Mouse (Mus musculus): Measurements from ENCODE around the gene Maff.

The Maff gene

DNA sequence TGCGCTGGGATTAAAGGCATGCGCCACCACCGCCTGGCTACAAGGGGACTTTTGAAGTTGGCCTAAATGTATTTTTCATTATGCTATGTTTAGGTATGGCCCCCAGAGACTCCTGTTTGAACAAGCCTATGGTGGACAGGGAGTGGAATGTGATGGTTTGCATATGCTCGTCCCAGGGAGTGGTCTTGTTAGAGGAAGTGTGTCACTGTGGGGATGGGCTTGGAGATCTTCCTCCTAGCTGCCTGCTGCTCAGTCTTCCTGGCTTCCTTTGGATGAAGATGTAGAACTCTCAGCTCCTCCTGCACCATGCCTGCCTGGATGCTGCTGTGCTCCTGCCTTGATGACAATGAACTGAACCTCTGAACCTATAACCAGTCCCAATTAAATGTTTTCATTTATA lies 15.9 kb upstream of the Maff start:
- no peak for DNase-seq

DNA sequence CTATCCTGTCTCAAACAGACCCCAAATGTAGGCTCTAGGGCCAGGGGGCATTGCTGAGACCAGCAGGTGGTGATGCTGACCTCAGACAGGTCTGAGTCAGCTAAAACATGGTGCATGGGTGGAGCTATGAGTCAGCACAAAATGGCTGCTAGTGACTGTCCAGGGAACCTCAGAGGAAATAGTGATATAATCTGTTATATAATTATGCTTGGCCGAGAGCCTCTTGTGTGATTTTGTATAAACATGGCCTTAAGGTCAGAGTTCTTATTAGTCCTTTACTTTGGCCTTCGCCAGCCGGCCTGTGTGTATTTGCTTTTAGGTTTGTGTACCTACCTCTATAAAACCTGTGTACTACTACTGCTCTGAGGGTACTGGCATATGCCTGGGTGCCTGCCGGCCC lies 13.0 kb upstream of the Maff start:
- no peak for DNase-seq

DNA sequence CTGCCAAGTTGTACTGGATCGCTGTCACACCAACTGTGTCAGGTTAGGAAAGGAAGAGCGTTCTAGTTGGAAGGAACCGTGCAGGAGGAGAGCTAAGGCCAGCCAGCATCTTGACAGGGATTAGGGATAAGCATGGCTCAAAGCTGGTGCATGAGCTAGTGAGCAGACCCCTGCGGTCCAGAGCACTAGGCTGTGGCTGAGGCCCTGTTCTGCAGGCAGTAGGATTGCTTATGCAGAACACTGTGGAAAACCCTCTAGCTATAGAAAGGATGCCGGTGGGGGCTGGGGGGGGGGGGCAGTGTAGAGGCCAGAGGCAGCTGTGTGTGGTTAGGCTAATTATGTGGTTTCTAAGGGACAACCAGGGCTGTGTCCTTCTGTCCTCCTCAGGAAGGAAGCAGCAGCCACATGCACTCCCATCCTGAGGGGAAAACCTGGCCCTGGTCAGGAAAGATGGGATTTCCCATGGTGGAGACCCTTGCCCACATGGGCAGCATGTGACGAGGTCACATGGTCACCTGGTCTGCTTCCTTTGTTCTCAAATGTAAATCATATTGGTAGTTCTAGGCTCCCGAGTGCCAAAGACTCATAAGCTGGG lies 11.3 kb upstream of the Maff start:
- DNase-seq, result no peak

DNA sequence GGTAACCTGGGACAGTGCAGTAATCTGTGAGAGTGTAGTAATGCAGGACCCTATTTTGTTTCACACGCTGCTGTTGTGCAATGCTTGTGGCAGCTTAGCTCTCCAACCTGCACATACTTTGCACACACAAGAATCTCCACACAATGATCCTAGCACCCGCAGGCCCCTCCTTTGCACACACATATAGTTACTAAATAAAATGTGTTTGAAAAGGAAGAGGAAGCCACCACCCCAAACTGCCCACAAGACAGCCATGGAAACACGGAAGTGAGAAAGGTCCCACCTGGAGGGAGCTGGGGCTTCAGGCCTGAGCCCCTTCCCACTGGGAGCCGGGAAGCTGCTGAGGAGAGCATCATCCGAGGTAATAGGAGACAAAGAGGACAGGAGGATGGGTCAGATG lies 7.4 kb upstream of the Maff start:
- DNase-seq, result no peak

DNA sequence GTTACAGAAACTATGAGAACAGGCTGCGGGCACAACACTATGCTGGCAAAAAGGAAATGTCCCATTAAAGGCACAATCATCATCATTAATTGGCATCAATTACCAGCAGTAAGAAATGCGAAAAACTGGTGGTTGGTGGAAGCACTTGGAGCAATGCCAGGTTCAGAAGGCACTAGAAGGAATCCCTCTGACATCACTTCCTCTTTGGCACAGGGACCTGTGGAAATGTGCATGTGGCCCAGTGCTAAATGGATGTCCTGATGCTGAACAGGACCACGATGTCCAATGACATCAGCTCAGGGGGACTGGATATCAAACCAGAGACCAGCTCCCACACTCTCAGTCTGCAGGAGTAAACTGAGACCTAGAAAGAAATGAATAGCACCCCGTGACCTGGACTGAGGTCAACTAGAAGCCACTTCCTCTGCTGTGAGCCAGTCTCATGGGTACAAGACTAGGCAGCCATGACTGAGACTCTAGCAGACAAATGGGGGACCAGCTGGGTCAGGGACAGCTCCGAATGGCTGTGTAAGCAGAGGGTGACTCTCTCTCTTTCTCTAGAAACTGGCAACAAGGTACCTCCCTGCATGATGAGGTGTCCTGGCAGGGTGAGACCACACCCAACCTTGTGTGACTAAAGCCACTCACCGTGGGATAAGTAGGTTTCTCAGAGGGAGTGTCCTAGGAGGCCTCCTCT lies 3.6 kb upstream of the Maff start:
- no peak for DNase-seq

DNA sequence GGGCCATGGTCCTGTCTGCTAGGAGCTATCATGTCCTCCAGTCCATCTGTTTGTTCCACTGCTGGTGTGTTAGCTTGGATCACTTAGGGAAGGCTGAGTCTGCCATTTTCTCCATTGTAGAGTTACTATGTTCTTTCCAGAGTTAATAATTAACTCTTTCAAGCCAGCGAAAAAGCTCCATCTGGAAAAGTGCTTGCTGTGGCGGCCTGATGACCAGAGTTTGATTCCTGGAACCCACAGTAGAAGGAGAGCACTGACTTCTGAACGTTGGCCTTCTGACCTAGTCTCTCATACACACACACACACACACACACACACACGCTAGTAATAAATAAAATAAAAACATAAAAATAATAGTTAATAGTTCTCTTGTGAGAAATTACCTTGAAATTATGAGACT lies 1.8 kb upstream of the Maff start:
- no peak for DNase-seq

DNA sequence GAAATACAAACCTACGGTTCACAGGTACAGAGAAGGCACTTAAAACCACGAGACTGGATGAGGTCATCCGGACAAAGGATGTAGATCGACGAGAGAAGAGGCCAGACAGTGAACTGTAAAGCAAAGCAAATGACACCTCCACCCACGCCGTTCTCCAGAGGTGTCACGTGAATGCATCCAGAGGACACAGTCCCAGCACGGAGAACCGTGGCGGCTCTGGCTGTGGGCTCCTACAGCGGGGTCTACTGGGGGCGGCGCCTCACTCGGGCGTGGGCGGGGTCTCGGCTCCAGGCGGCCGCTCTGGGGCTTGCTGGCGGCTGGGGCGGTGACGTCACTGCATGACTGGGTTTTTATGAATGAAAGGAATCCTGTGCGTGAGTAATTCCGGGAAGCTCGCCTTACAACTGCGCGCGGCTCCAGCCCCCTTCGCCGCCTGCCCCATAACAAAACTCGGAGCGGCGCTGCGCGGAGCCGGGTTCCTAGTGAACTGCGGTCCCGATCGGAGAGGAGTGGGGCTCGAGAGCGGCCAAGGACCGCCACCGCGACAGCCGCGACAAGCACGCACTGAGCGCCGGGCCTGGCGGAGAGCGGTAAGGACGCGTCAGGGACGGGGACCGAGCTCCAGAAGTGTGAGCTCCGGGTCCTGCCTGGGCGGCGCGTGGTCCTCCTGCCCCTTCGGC lies 884 bp downstream of the Maff start:
- peak; percentile 95 for DNase-seq

DNA sequence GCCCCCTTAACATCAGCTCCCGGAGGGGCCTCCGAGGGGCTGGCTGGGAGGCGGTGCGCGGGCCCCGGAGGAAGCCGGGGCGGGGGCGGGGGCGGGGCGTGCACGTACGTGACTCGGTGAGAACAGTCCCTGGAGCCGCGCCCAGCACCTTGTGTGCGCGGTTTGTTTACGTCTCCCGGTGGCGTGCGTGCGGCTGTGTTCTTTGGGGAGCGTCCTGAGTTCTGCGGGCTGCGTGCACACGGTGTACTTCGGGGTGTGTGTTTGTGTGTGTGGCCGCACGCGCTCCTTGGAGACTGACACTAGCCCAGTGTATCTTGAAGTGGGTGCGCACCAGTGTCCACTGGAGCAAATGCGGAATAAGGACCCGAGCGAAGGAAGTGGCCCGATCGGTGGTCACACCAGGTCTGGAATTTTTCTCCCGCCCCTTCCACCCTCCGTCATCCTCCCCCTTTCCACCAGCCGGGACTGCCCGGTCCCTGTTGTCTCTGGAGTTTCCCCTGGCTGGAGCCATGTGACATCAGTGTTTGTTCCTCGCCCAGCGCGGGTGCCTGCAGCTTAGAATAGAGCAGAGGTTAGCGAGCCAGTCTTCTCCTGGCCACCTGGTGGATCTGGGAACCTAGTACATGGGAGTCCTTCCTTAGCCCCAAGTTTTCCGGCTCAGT lies 1.6 kb downstream of the Maff start:
- DNase-seq, result peak; percentile 61

DNA sequence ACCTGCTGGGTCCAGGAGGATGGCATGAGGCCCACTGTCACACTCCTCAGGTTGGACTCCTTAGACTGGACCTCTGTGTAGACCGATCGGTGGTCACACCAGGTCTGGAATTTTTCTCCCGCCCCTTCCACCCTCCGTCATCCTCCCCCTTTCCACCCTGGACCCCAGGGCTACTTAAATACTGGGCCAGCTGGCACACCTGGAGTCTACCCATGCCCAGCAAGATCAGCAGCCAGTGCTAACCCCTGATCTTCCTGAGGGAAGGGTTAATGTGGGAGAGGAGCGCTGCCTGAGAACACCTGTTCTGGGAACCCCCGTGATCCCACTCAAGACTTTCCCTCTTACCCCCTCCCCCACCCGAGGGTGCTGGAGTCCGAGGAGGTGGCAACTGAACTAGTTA lies 2.2 kb downstream of the Maff start:
- no peak for DNase-seq

DNA sequence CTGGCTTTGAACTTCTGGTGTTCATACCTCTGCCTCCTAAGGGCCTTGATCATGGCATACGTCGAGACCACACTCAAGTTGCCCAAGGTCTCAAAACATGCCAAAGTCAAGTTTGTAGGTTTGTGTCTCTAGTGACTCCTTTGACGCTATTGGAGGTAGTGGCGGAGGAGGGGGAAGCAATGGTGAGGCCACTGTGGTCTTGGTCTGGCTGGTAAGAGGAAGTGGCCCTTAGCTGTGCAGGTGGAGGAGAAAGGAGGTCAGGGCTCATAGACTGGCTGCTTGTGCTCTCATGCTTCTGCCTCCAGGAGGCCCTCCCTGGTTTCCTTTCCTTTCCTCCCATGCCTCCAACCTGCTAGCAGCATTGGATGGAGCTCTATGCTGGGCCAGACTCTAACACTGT lies 4.4 kb downstream of the Maff start:
- DNase-seq, result no peak

DNA sequence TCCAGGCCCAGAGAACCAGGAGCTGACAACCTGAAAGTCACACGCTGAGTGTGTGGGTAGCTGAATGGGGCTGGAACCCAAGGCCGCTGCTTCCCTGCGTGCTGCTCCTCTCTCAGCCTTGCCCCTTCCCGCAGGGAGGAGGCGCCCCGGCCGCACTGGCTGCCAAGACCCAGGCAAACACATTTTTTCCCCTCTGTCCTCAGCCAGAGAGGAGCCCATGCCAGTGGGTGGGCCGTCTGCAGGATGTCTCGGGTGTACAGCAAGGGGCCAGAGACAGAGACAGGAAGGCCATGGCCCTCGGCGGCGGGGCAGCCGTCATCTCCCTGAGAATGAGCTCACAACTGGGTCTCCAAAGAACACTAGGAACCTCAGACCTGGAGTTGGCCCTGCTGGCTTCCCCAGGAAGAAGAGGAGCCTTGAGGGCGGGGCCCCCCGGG lies 4.9 kb downstream of the Maff start:
- DNase-seq, result no peak

DNA sequence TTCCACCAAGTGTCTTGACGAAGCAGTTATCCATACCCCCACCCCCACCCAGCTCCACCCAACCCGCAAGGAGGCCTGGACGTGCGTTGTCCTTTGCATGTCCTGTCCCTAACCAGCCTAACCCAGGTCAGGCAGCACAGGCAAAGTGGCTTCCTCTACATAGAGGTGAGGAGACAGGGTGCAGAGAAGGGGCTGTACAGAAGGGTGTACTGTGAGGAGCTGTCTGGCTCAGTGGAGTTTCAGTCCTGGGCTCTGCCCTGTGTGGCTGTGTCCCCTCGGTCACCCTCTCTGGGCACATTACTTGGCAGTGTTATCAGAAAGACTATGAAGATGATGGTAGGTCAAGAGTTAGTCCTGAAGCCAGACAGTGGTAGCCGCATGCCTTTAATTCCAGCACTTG lies 6.1 kb downstream of the Maff start:
- DNase-seq, result no peak

DNA sequence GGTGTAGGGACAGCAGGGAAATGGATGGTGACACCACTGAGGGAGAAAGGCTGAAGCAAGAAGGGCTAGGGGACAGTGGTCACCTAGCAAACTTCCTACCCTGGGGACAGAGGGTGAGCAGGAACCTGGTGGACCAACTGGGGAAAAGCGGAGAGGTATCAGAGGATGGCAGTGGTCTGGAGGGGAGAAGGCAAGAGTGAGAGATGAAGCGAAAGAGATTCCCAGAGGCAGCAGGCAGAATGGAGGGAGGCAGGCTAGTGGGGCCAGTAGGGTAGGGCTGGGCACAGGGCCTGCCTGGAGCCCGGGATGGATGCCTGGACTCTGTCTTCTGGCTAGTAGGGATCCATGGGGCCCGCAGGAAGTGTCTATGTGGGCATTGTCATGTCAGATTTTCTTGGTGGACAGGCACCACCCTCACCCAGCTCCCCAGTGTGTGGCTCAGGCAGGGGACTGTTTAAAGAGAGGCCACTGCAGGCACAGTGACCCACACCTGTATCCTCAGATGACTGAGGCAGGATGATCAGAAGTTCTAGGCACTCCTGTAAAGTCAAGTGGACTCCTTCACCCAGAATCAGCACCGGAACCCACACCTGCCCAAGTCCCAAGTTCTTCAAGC lies 7.4 kb downstream of the Maff start:
- no peak for DNase-seq

DNA sequence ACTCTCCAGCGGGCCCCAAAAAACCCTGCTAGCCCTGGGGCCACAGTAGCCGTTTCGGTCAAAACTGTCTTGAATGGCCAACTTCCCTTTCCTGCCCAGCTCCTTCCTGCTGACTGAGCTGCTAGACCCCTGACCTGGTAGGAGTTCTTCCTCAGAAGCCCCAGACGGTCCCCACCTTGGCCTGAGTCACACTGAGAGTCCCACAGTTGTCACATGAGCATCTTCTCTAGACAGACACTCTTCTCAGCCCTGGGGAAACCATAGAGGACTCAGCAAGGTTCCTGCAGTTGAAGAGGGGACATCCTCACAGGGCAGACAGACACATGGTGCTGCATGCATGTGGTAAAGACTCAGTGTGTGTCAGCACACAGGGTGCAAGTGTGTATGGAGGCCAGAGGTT lies 8.2 kb downstream of the Maff start:
- no peak for DNase-seq

DNA sequence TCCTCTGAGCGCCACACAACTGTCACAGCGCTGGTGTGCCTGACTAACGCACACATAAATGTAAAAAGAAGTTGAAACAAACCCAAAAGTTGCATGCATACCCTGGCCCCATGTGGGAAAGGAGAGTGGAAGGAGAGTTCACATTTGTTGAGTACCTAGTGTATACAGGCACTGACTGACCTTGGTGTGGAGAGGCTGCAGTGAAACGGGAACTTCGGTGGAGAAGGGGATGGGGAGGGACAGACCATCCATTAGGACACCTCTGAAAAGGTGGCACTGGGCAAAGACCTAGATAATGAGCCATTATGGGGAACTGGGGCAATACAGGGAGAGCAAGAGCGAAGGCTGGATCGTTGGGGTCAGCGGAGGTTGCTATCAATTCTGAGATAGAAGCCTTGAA lies 10.1 kb downstream of the Maff start:
- DNase-seq, result no peak

DNA sequence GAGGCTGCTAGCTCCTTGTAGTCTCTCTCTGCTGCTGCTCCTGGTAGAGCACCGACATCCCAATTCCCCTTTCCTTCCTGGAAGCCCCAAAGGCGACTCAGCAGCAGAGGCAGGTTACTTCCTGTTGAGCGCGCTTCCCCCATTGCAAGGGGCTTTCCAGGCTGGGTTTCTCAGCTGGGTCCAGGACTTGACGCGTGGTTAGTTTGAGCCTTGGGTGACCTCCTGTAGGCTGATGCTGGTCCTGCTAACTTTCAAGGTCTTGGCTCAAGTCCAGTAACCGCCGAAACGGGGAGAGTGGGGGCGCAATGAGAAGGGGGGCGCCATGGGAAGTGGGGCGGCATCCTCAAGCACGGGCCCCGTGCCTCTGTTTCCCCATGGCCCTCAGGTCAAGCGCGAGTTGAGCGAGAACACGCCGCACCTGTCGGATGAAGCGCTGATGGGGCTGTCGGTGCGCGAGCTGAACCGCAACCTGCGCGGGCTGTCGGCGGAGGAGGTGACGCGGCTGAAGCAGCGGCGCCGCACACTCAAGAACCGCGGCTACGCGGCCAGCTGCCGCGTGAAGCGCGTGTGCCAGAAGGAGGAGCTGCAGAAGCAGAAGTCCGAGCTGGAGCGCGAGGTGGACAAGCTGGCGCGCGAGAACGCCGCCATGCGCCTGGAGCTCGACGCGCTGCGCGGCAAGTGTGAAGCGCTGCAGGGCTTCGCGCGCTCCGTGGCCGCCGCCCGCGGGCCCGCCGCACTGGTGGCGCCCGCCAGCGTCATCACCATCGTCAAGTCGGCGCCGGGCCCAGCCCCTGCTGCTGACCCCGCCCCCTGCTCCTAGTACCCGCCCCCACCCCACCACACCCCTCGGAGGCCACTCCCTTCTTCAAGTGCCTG lies 10.9 kb downstream of the Maff start:
- DNase-seq, result peak; percentile 72

DNA sequence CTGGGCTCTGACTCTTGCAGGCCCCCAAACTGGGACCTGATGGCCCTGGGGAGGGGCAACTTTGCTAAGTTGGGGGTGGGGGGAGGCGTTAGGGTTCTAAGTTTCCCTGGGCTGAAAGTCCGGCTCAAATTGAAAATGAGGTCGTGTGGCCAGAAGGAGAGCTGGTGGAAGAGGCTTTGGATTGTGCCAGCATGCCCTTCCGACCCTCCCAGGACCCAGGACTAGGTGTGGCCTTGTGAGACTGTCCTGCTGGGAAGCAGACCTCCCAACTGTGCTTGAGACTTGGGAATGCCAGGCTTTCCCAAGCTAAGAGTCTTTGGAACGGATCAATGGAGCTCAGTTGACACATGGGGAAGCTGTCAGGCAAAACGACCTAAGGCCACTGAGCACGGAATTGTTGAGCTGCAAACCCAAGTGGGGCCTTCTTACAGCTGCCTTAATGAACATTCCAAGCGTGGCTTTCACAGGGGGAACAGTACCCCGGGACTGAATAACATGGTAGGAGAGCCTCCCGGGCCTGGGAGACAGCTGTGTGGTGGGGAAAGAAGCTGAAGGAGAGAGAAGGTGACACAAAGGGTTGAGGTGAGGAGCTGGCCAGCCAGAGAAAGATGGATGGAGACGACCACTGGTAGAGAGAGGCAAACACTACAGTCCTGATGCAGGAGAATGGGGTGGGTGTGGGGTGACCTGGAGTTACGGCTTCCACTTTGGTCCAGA lies 11.7 kb downstream of the Maff start:
- DNase-seq, result no peak

DNA sequence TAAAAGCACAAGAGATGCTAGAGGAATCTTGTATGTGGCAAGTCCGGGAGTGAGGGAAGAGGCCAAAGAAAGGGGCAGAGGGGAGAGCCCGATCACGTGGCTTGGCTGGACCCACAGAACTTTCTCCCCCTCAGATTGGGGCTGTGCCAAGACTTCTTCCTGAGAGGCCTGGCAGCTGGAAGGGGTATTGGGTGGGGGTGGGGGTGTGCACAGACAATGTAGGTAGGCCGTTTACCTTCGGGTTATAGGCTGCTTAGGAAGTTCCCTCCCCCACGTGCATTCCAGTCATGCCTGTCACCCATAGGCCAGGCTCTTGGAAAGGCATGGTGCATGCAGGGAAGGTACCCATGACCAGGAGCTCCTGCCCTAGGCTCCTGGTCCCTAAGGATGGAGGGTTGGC lies 13.5 kb downstream of the Maff start:
- peak; percentile 34 for DNase-seq

DNA sequence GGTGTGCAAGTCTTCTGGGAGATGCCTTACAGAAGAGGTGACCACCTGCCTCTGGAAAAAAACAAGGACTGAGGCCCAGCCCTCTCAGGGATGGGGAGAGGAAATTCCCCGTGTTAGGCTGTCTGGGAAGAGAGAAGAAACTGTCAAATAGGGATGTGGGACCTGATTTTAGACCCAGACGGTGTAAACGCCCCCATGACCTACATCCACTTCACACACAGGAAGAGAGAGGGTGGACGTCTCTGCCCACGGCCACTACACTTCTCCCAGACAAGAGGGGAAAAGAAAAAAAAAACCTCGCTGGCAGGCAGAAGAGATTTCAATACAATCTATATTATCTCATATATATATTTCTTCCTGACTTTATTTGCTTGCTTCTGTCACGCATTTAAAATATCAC lies 13.9 kb downstream of the Maff start:
- DNase-seq, result no peak

DNA sequence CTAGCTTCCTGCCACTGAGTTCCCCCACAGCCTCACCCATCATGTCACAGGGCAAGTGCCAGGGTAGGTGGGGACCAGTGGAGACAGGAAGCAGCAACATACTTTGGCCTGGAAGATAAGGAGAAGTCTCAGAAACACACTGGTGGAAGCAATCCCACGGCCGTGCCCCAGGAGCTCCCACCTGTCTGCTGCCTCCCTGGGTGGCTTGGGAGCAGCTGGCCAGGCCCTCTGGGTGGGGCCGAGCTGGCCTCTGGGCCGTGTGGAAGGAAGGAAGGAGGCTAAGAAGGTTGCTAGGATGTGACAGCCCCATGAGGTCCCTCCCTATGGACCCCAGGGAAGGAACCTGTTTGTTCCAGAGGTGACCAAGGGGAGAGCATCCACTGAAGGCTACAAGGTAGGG lies 14.6 kb downstream of the Maff start:
- no peak for DNase-seq

DNA sequence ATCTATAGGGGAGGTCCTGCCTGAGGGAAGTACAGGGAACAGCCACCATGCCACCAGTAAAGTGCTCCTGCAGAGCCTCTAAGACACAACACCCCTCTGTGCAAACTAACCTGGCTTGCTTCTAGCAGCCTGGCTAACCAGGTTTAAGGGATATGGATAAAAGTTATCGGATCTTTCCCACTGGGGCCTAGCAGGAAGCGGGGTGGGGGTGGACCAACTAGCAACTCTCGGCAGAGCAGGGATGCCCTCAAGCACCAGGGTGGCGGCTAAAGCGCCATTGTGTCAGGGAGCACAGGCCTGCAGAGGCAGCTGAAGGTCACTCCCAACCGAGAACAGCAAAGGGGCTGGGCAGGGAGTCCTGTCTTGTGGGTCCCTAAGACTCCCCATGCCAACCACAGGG lies 17.7 kb downstream of the Maff start:
- DNase-seq, result no peak

DNA sequence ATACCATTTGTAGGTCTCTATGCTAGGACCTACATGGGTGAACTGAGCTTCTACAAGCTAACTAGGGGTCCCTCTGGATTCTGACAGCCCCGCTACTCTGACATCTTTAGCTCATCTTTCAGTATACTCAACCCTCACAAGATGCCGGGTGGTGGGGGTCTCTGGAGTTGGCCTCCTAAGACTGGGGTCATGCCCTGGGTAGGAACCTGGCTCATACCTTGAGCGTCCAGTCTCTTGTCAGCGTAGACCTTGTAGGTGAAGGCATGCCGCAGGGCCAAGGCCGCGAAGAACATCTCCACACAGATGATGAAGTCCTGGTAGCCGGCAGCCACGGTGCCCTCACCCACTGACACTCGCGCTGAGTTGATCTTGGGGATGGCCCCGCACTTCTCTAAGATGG lies 18.6 kb downstream of the Maff start:
- no peak for DNase-seq

Measured in right cerebral cortex, postnatal 4 days (tissue).